Mouse (Mus musculus) kidney, postnatal 10 days (tissue): ENCODE results near the gene Sec1.

Experiments used
- DNase-seq: peaks from one replicate; pipeline ENCODE4 v3.0.0; 2021; ENCODE audit warnings: mixed read lengths

Sec1 gene

DNA sequence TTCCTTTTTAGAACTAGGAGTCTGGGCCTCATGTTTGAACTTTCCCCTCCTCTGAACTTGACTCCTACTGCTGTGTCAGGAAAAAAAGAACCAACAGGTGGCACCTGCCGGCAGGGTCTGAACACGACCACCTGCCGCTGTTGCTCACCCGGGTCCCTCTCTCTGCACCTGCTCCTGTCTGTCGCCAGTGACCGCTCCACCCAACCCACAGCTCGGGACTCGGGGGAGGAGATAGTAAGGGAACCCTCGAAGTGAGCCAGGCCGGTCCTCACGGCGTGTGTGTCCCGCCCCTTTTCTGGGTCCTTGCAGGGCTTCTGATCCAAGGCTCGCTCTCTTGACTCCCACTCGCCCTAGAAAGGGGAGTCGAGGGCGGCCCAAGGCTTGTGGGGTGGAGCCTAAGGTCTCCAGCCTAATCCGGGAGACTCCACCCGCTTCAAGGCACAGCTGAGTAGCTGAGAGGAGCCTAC, 54.6 kb downstream of the Sec1 start, which contains the start of gene Mamstr:
Mamstr (plus strand) TSS at position 417 of the 467 bp plus-strand sequence.
- peak; percentile 50 for DNase-seq

DNA sequence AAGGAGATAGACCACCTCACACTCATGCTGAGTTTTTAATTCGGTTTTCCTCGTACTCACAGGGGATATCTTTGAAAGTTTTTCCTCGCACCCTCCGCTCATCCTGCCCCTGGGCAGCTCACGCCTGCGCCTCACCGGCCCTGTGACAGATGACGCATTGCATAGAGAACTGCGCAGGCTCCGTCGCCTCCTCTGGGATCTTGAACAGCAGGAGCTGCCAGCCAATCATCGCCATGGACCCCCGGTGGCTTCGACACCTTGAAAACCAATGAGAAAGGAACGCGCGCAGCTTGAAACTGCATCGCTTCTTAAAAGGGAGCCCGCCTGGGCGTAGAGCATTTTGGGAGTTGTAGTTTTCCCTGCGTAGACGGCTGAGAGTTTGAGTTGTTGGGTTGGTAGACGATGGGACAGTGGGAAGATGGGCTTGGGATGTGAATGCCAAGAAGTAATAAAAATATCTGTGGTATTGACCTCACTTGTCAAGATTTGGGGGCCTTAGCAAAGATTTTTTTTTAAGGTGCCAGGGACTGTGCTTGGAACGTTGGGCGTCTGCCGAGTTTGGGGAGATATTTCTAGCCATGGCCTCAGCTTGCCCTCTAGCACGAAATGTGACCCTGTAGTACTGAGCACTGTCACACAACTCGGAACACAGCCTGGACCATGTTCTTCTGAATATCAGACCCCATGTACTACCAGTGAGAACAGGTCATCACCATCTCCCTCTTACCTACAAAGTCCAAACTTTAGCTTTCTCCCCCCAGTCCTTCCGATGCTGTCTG, 55.4 kb downstream of the Sec1 start:
- DNase-seq = peak; percentile 95

DNA sequence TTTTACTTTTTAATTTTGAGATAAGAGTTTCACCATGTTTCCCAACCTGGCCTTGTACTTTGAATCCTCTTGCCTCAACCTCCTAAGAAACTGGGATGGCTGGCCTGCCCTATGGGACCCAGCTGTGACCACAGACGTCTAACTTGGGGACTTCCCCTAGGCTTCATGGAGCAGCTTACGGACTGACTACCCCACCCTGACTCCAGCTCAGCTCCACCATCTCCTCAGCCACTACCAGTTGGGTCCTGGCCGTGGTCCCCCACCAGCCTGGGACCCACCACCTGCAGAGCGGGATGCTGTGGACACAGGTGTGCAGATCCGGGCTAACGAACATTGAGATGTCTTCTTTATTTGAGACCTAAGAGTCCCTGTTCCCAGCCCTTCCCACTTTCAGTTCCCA, 56.5 kb downstream of the Sec1 start:
- no peak for DNase-seq

DNA sequence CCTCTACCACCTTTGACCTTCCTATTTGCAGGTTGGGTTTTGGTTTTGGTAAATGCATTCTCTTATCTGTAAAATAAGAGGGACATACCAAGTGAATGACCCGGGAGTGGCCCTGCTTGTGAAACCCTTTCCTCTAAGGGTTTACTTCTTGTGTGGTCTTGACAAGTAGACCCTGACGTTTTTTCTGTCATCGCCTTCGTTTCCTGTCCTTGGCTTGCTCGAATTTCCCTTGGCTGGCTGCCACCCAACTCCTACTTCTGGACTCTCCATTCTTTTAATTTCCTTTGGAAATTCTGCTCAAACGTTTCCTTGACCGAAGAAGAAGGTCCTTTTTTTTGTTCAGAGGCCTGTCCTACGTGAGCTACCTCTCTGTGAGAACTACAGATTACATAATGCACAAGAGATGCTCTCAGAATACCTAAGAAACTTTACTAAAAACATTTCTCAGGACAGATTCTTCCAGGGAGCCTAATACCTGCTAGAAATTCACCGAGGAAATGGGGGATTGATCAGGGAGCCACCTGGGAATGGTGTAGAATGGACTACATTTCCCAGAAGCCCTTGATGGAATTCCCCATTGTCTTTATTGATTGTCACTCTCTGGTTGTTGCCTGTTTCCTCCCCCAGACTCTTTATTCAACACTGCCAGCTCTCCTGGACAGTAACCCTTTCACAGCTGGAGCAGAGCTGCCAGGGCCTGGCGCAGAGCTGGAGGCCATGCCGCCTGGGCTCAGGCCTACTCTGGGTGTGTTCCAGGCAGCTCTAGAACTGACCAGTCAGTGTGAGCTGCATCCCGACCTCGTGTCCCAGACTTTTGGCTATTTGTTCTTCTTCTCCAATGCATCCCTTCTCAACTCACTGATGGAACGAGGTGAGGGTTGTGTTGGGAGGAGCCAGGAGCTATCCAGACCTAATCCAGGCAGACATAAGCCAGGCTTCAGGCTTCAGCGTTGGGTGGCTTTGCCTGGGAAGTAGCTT, 58.2 kb downstream of the Sec1 start:
- DNase-seq = peak; percentile 90

DNA sequence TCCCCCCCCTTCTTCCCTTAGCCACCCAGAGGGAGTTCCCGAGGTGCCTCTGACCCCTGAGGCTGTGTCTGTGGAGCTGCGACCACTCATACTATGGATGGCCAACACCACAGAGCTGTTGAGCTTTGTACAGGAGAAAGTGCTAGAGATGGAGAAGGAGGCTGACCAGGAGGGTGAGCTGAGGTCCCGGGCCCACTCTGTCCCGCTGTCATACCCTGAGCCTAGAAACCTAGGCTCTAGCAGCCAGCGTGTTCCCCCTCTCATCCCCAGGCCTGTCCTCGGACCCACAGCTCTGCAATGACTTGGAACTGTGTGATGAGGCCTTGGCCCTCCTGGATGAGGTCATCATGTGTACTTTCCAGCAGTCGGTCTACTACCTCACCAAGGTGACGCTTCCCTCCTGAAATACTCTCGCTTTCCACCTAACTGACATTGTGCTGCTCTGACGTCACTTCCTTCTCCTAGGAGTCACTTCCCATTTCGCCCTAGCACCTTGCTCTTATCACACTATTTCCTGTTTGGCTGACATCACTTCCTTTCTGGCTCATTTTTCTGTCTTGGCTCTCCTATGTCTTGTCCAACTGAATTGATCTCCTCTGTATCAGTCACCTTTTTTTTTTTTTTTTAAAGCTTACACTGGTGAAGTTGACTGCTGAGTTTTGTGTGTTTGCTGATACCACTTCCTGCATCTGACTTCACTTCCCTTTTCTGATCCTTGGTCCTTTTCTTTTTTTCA, 59.1 kb downstream of the Sec1 start:
- peak; percentile 41 for DNase-seq

DNA sequence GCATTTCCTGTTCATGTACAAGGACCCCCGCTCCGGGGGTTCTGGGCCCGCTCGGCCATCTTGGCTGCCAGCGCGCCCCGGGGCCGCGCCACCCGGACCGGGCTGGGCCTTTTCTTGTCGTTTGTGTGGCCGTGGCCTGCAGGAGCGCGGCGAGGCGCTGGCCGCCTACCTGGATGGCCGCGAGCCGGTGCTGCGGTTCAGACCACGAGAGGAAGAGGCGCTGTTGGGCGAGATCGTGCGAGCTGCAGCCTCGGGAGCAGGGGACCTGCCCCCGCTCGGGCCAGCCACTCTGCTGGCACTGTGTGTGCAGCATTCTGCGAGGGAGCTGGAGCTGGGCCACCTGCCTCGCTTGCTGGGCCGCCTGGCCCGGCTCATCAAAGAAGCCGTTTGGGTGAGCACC, 61.7 kb downstream of the Sec1 start:
- DNase-seq = peak; percentile 64

DNA sequence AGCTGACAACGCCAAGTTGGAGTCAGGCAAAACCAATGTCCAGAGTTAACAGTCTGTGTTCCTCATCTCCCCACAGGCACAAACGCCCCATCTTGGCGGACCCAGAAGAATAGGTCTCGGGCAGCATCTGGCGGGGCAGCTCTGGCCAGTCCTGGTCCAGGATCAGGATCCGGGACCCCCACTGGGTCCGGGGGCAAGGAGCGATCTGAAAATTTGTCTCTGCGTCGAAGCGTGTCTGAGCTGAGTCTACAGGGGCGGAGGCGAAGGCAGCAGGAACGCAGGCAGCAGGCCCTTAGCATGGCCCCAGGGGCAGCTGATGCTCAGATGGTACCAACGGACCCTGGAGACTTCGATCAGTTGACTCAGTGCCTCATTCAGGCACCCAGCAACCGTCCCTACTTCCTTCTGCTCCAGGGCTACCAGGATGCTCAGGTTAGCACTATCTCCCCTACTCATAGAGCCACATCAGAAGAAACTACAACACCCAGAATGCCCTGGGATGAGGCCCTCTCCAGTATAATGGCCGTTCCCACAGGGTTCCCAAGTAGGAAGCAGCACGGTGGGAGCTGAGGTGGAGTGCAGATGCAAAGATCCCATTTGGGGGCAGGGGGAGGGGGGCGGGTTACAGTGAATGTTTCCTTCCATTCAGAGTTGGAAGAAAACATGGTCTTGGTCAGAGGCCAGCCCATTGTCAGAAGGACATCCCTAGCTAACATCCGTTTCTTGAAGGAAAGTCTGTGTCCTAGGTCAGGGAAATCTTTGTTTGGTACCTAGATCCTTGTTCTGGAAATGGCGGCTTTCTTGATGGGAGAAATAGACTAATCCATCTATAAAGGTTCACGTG, 63.9 kb downstream of the Sec1 start:
- peak; percentile 36 for DNase-seq

DNA sequence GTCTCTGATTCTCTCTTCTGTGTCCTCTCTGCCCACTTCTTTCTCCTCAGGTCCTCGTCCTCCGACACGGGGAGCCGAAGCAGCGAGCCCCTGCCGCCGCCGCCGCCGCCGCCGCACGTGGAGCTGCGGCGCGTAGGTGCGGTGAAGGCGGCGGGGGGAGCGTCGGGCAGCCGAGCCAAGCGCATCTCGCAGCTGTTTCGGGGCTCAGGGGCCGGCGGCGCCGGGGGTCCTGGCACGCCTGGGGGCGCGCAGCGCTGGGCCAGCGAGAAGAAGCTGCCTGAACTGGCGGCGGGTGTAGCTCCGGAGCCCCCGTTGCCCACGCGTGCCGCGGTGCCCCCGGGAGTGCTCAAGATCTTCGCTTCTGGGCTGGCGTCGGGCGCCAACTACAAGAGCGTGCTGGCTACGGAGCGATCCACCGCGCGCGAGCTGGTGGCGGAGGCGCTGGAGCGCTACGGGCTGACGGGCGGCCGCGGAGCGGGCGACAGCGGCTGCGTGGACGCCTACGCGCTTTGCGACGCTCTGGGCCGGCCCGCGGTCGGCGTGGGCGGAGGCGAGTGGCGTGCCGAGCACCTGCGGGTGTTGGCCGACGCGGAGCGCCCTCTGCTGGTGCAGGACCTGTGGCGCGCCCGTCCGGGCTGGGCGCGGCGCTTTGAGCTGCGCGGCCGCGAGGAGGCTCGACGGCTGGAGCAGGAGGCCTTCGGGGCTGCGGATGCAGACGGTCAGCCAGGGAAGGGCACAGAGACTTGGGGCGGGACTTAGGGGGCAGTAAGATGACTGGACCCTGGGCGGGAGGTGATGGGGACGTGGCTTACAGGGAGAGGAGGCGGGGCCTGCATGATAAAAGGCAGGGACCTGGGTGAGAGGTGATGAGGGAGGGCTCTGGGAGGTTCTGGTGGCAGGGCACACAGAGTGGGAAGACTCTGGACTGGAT, 65.6 kb downstream of the Sec1 start:
- peak; percentile 95 for DNase-seq
